Mouse (Mus musculus): ENCODE results near the gene Tob2. TPM values are rescaled to one million over a fixed set of nuclear protein-coding genes. Genes with fewer than 3 reads are reported as not detected.

Gene Tob2
- 10 to 100 TPM; 69.8 to 93.5 TPM for total RNA-seq (2023)

GRCm38 (mm10) chr15:81858517-81859329, at the start of gene Tob2:
Gene Tob2 (minus strand): TSS chr15:81858796.

GRCm38 (mm10) chr15:81872262-81873136, 13.9 kb upstream of the Tob2 start, which contains the start of gene Aco2:
Gene Aco2 (plus strand): TSS chr15:81872309.

GRCm38 (mm10) chr15:81871604-81872261, 13.1 kb upstream of the Tob2 start, which contains the start of gene Phf5a:
Gene Phf5a (minus strand): TSS chr15:81871911.

GRCm38 (mm10) chr15:81802001-81802890, 56.4 kb downstream of the Tob2 start, which contains the start of gene Tef:
Gene Tef (plus strand): TSS chr15:81802421.

Other genes starting within 250 kb of the Tob2 start
- gene L3mbtl2, start 194.9 kb downstream of the Tob2 start, total RNA-seq (2023), result 10 to 100 TPM; 48.9 to 51.0 TPM
- under 1 TPM; 0.61 to 0.83 TPM for gene Chadl, start 161.5 kb downstream of the Tob2 start, total RNA-seq (2023)
- gene Zc3h7b, start 113.7 kb downstream of the Tob2 start, total RNA-seq (2023), result 10 to 100 TPM; 23.9 to 25.4 TPM
- 100 to 1,000 TPM in 1 of 2 experiments, 10 to 100 TPM in 1; 86.2 to 102 TPM for gene Rangap1, start 113.3 kb downstream of the Tob2 start, total RNA-seq (2023)
- 10 to 100 TPM; 23.9 to 30.2 TPM for gene Tef, start 56.4 kb downstream of the Tob2 start, total RNA-seq (2023)
- gene Phf5a, start 13.1 kb upstream of the Tob2 start, total RNA-seq (2023), result 10 to 100 TPM; 49.6 to 67.5 TPM
- 100 to 1,000 TPM; 142 to 155 TPM for gene Aco2, start 13.5 kb upstream of the Tob2 start, total RNA-seq (2023)
- 10 to 100 TPM; 13.7 to 14.7 TPM for gene Polr3h, start 67.4 kb upstream of the Tob2 start, total RNA-seq (2023)
- gene Csdc2, start 78.0 kb upstream of the Tob2 start, total RNA-seq (2023), result not detected
- gene Pmm1, start 102.1 kb upstream of the Tob2 start, total RNA-seq (2023), result 10 to 100 TPM; 24.9 to 30.5 TPM
- gene 1700029P11Rik, start 121.7 kb upstream of the Tob2 start, total RNA-seq (2023), result not detected
- 10 to 100 TPM; 29.9 to 30.8 TPM for gene Xrcc6, start 129.0 kb upstream of the Tob2 start, total RNA-seq (2023)
- gene Desi1, start 175.1 kb upstream of the Tob2 start, total RNA-seq (2023), result 10 to 100 TPM; 24.7 to 25.5 TPM
- 100 to 1,000 TPM; 106 to 113 TPM for gene Snu13, start 188.8 kb upstream of the Tob2 start, total RNA-seq (2023)
- gene 4930407I10Rik, start 200.4 kb upstream of the Tob2 start, total RNA-seq (2023), result not detected
- gene Mei1, start 211.2 kb upstream of the Tob2 start, total RNA-seq (2023), result not detected

All from T-cell, adult 66 days (primary cell).